Mouse (Mus musculus) A20 (cell line): Measurements from ENCODE around the gene Tecpr2.

Experiments used
- DNase-seq: peaks from one replicate; pipeline ENCODE4 v3.0.0-alpha.2; 2011; ENCODE audit warnings: low read depth, low spot score

Tecpr2 gene

GRCm38 (mm10) chr12:110948082-110948909, 59.2 kb downstream of the Tecpr2 start:
- DNase-seq = no peak

GRCm38 (mm10) chr12:110948910-110949201, 59.8 kb downstream of the Tecpr2 start:
- DNase-seq = no peak

DNA sequence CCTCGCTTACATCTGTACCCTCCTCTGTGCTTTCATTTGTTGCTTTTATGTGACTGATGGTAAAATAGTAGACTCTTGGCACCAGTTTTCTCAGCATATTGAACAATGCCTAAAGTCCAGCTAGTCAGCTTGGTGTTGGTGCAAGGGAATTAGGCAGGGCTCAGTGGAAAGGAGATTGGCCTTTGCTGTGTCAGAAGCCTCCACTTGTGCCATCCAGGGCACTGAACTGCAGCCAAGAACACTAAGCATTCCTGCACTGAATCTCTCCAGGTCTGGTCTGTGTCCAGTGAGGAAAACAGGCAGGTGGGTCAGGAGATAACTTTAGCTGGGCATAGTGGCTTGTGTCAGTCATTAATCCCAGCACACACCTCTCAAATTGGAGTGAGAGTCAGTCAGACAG, 60.3 kb downstream of the Tecpr2 start:
- DNase-seq = no peak

DNA sequence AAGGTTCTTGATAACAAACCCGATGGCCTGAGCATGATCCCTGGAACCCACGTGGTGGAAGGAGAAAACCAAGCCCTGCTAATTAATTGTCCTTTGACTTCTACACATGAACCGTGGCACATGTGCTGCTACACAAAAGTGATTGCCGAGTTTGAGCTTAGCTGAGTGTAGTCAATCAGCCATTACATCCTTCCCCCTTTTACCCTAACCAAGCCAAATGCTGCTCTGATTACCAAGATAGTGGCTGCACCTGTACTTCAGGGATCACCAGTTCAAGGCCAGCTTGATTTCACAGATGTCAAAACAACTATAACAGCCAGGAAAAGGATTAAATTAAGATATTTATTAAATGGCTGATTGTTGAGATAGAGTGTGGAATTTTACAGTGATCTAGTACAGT, 61.1 kb downstream of the Tecpr2 start:
- DNase-seq = peak; percentile 87

DNA sequence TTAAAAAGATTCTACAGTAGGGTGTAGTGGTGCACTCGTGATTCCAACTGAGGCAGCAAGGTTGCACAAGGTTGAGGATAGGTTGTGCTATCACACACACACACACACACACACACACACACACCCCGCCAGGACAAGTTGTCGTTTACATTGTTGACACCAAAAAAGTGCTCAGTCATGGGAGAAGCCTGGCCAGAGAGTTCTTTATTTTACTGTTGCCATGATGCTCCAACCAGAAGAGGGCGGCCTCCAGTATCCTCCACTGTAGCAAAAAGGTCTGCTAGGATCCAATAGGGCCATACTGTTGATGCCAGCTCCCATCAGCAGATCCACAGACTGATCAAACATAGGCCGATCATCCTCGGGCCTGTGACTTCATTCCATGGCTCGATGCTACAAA, 62.2 kb downstream of the Tecpr2 start:
- DNase-seq = no peak

GRCm38 (mm10) chr12:110952628-110953385, 63.7 kb downstream of the Tecpr2 start:
- no peak for DNase-seq

- DNase-seq = no peak
Measured at GRCm38 (mm10) chr12:110953443-110953842, 64.4 kb downstream of the Tecpr2 start.

- DNase-seq = no peak
Measured at GRCm38 (mm10) chr12:110953900-110954299, 64.8 kb downstream of the Tecpr2 start.

- no peak for DNase-seq
Measured at GRCm38 (mm10) chr12:110954351-110954991, 65.4 kb downstream of the Tecpr2 start.

DNA sequence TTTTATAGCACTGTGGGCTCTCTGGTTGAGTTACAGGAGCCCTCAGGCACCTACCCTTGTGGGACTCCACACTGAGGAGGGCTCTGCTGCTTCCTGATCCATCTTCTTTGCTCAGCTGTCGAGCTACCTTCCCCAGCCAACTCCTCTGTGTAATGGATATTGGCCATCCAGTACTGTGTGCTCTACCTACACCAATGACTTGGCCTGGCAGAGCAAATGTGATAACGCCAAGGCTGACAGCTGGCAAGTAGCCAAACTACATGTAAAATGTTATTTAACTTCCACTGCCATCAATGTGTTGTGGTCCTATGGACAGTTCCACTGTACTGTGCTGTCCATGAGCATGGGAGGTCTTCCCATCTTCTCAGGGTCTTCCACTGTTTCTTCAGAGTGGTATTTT, 72.9 kb downstream of the Tecpr2 start:
- no peak for DNase-seq

- DNase-seq = no peak
Measured at GRCm38 (mm10) chr12:110965500-110965899, 76.4 kb downstream of the Tecpr2 start.

DNA sequence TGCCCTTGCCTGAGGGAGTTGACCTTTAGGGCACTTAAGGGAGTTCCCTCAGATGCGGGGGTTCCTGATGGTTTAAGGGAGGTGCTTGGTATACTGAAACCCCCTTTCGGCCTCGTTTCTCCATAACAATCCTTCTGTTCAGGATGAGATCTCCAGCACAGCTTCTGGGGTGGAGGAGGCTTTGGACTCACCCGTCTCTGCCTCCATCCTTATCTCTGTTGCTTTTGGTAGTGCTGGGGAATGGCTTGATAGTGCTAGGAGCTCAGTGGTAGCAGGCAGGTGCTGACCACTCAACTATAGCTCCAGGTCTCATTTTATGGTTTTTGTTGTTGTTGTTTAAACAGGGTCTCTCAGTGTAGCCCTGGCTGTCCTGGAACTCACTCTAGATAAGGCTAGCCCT, 77.0 kb downstream of the Tecpr2 start:
- DNase-seq = no peak

- no peak for DNase-seq
Measured at GRCm38 (mm10) chr12:110967146-110967545, 78.1 kb downstream of the Tecpr2 start.

DNA sequence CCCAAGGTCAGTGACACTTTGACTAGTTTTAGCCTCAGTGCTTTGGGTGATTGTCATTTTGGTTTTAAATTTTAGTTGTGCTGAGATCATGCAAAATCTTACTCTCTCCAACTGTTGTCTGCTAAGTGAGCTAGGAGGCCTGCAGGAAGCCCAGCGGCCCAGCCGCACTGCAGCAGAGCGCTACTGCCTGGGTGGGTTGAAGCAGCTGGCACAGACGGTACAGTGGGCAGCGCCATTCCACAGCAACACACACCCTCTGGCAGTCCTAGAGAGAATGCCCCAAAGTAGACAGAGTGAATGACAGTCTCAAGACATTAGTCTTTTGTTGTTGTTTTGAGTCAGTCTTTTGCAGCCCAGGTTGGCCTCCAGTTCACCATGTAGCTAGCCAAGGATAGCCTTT, 81.3 kb downstream of the Tecpr2 start:
- no peak for DNase-seq

DNA sequence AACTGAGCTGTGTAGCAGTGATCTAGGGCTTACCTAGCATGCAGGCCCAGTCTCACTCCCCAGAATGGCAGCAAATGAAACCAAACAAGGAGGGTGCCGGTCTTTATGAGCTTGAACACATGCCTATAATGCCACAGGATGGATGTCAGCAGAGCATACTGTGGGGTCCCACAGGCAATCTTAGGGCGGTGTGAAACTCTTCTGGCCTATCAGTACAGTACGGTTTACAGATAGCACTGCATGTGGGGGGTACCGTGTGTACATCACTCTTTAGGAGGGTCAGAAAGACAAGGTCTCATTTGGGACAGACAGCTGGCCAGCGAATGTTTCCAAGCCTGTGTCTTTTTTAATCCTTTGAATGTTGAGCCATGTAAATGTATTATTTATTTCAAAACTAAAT, 82.9 kb downstream of the Tecpr2 start:
- DNase-seq = no peak

DNA sequence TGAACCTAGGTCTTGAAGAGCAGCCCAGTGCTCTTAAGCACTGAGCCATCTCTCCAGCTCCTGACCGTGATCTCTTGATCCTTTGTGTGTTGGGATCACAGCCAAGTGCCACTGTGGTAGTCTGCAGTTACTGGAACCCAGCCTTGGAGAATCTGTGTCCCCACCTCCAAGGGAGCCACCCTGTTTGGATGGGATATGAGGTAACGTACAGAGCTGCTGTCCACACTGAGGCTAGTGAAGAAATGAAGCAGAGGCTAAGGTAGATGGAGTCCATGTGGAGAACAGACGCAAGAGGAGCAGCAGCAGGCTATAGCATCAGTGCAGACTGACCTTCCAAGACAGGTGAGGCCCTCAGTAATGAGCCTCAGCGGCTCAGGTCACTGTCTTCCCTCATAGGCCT, 84.8 kb downstream of the Tecpr2 start:
- no peak for DNase-seq

- no peak for DNase-seq
Measured at GRCm38 (mm10) chr12:110974295-110974694, 85.2 kb downstream of the Tecpr2 start.

DNA sequence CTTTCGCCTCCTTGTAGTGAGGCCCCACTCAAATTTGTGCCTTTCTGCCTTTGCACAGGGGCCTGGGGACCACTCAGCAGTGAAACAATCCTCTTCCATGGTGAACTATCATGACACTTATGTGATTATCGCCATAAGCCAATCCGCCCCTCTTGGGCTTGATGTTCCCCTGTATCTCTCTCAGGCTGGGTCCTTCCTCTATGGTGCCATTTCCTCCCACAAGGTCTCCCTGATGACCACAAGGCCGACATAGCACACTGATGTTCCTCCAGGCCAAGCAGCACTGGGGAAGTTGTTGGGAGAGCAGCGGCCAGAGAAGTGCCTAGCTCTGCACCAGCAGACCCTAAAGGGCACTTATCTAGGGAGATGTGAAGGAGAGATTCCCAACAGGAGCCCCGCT, 85.7 kb downstream of the Tecpr2 start:
- no peak for DNase-seq

DNA sequence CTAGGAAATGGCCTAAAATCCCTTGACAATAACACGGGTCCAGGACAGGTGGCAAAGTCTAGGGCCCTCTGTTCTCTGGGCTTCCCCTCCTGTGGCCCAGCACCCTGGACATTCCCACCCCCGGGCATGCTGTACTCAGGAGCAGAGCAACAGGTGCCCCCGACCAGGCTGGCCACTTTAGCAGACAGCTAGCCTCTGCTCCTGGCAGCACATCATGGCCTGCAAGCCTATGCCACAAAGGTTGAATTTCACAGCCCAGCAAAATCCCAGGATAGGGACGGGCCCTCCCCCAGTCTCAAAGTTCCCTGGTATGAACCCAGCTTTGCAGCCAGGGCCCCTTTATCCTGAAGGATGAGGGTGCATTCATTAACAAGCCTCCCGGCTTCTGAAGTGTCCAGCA, 86.3 kb downstream of the Tecpr2 start:
- DNase-seq = no peak

- DNase-seq = no peak
Measured at GRCm38 (mm10) chr12:110975838-110976468, 86.9 kb downstream of the Tecpr2 start.

- DNase-seq = no peak
Measured at GRCm38 (mm10) chr12:110976589-110977344, 87.7 kb downstream of the Tecpr2 start.

GRCm38 (mm10) chr12:110977345-110977733, 88.3 kb downstream of the Tecpr2 start:
- DNase-seq = no peak
